Mouse (Mus musculus) naive thymus-derived CD4-positive, alpha-beta T cell, adult 2 months (primary cell): ENCODE measurements around the gene Ppp1r13l.

Experiments
- DNase-seq: peaks from one replicate; pipeline ENCODE4 v3.0.0-alpha.2; 2011; ENCODE audit warnings: low read depth

Ppp1r13l gene

DNA sequence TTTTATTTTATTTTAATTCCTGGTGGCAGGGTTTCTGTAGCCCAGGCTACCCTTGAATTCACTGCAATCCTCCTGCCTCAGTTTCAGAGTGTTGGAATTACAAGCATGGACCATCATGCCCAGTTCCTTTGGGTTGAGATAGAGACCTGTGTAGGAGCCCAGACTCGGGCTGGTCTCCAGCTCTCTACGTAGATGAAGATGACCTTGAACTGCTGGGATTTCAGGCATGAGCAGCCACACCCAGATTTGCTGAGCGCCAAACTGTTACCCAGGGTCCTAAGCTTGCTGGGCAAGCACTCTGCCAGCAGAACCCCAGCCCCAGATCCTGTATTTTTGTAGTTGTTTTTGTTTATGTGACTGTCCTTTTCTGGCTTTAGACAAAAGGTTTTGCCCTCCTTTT is 54.0 kb downstream of the Ppp1r13l start:
- DNase-seq = no peak

DNA sequence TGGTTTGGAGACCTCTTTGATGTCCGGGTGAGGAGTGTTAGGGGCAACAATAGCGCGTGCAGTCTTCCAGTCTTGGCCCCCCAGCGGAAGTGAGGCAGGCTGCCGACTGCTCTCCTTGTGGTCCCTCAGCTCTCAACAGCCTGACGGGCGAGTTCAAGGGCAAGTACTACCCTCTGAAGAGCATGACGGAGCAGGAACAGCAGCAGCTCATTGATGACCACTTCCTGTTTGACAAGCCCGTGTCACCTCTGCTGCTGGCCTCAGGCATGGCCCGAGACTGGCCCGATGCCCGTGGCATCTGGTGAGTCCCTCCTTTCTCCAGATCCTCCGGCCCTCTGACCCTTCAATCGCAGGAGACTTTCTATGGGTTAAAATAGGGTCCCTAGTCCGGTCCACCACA is 57.0 kb downstream of the Ppp1r13l start:
- DNase-seq = no peak

DNA sequence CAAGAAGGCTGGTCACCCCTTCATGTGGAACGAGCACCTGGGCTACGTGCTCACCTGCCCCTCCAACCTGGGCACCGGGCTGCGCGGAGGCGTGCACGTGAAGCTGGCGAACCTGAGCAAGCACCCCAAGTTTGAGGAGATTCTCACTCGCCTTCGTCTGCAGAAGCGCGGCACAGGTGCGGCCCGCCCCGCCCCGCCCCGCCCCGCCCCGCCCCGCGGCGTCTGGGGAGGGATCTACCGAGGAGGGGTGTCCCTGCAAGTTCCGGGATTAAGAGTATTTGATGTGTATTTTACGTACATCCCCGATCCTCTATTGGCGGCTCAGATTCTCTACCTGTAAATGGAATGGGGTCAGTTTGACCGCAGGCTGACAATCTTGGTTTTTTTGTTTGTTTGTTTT is 60.6 kb downstream of the Ppp1r13l start:
- no peak for DNase-seq

DNA sequence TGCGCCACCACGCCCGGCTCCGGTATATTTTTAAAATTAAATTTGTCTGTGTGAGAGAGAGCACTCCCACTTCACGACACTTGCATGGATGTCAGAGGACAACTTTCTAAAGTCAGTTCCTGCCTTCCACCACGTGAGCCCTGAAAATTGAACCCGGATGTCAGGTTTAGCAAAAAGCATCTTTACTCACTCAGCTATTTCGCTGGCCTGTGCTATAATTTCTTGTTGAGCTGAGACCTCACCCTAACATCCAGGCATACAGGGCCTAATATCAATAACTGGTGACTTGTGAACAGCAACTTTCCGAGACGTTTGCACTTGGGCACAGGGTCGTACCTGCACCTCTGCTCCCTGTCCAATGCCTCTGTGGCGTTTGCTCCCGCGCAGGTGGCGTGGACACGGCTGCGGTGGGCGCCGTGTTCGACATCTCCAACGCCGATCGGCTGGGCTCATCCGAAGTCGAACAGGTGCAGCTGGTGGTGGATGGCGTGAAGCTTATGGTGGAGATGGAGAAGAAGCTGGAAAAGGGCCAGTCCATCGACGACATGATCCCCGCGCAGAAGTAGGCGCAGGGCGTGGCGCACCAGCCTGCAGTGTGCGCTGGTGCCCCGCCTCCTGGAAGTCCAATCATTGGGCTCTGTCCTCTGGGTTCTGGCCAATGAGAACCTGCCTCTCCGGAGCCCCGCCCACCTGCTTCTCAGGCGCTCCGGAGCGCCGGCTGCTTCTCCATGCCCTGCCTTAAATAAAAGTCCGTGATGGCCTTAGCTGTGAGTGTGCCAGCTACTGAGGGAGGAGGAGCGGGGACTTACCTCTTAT is 61.5 kb downstream of the Ppp1r13l start:
- peak; percentile 89 for DNase-seq

DNA sequence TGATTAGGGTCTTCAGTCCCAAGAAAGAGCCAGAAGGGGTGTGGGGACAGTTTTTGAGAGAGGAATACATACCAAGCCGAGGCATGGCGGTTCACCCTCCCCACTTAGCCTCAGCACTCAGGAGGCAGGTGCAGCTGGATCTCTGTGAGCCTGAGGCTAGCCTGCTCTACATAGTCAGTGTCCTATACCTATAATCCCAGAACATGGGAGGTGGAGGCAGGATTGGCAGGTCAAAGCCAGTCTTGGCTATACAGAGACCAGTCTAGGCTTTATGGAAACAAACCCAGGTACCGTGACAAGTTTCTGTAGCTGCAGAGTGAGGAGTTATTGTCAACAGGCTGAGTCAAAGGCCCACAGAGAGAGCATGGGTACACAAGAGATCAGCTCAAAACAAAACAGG is 63.5 kb downstream of the Ppp1r13l start:
- DNase-seq = no peak

DNA sequence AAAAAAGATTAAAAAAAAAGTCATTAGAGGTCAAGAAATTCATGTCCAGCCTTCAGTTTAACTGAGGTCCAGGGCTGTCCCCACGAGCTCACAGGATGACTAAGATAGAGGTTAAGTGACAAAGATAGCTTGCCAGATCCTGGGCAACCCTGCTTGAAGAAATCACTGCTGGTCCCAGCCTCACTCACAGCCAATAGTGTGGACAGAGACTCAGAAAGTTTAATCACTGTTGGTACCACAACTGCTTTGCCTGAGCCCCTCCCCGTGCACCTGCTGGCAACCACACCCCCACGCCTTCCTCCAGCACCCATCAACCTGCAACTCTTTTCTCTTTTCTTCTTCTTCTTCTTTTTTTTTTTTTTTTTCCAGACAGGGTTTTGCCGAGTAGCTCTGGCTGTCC is 64.5 kb downstream of the Ppp1r13l start:
- no peak for DNase-seq

DNA sequence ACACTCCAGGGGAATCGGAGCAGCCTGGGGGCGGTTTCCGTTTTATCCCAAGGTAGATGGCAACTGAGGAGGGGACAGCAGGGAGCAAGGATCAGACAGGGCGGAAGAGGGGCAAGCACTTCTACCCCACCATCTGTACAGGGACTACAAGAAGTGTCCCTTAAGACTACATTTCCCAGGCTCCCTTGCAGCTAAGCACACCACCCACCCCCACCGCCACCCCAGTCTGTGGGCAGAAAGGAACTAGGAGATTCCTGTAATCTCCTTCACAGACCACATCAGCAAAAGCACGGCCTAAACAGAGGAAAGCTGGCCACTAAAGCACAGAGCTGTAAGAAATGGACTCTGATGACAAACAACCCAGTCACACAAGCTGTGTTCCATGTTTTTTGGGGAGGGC is 66.8 kb downstream of the Ppp1r13l start:
- DNase-seq = no peak

DNA sequence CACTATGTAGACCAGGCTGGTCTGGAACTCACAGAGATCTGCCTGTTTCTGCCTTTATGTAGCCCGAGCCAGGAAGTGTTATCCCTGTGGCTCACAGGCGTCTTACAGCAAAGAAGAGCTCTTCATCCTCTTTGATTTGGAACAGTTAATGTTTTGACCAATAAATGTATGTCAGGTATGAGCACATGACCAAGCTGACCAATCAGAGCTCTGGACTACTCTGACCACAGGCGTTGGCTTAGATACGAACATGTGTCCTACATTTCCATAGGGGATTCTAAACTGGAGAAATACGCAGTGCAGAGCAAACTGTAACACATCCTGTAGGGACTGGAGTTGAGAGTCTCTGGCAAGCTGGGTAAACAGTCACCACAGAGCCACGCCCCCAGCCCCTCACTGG is 67.3 kb downstream of the Ppp1r13l start:
- no peak for DNase-seq
